Mouse (Mus musculus) E14TG2a.4 (cell line): ENCODE measurements around the gene Lzts3.
A peak's percentile ranks its signal among the peaks of the same experiment; 100 is the strongest.

Experiments
- H3K27me3 ChIP-seq: 2 replicates; pipeline ENCODE4 v1.6.1; 2014; ENCODE audit warnings: low read length, control low read depth; ENCODE audit not compliant: insufficient read depth
- H3K36me3 ChIP-seq: 2 replicates; pipeline ENCODE4 v1.6.1; 2014; ENCODE audit warnings: low read length, control low read depth; ENCODE audit not compliant: insufficient read depth
- H3K4me1 ChIP-seq: replicated peaks from 2 replicates; pipeline ENCODE4 v1.6.1; 2014; ENCODE audit warnings: low read depth, low read length, control low read depth
- H3K4me3 ChIP-seq: replicated peaks from 2 replicates; pipeline ENCODE4 v1.5.1; 2014; ENCODE audit warnings: mild to moderate bottlenecking, low read length
- H3K9me3 ChIP-seq: 2 replicates; pipeline ENCODE4 v1.6.1; 2014; ENCODE audit warnings: low read length, control low read depth
- CTCF ChIP-seq: conservative IDR thresholded peaks from 2 replicates; pipeline ENCODE4 v1.5.1; 2014; ENCODE audit warnings: low read length
- NANOG ChIP-seq: IDR thresholded peaks from 2 replicates; pipeline ENCODE4 v1.6.1; 2014; ENCODE audit warnings: borderline replicate concordance, low read length, mixed read lengths
- POU5F1 ChIP-seq: IDR thresholded peaks from 2 replicates; pipeline ENCODE4 v1.6.1; 2014; ENCODE audit warnings: low read length, borderline replicate concordance

Lzts3 gene

GRCm38 (mm10) chr2:130597601-130598010, 45.0 kb downstream of the Lzts3 start:
- no peak overlapping the region for H3K4me3 ChIP-seq
- no peaks in the 10 kb centered on the region for H3K9me3 ChIP-seq
- H3K27me3 ChIP-seq, result no peaks in the 10 kb centered on the region
- TF ChIP-seq NANOG (no peak), POU5F1 (no peak), CTCF (peak; percentile 78)
- peaks cover 5% of the 10 kb centered on the region; the same call in 1 of the 2 replicates for H3K4me1 ChIP-seq
- H3K36me3 ChIP-seq, result peaks cover 88% of the 10 kb centered on the region

GRCm38 (mm10) chr2:130595596-130595995, 47.0 kb downstream of the Lzts3 start:
- peaks cover 5% of the 10 kb centered on the region; the same call in 1 of the 2 replicates for H3K4me1 ChIP-seq
- H3K9me3 ChIP-seq, result no peaks in the 10 kb centered on the region
- H3K4me3 ChIP-seq, result no peak overlapping the region
- TF ChIP-seq NANOG (no peak), POU5F1 (no peak)
- H3K27me3 ChIP-seq, result no peaks in the 10 kb centered on the region
- H3K36me3 ChIP-seq, result peaks cover 84% of the 10 kb centered on the region

GRCm38 (mm10) chr2:130591016-130591415, 51.6 kb downstream of the Lzts3 start:
- TF ChIP-seq POU5F1, result no peak
- no peak for TF ChIP-seq NANOG
- no peak for TF ChIP-seq CTCF
- H3K4me3 ChIP-seq, result no peak overlapping the region
- no peaks in the 10 kb centered on the region for H3K27me3 ChIP-seq
- H3K36me3 ChIP-seq, result peaks cover 46% of the 10 kb centered on the region
- H3K4me1 ChIP-seq, result peaks cover 31% of the 10 kb centered on the region
- no peaks in the 10 kb centered on the region for H3K9me3 ChIP-seq

- peaks cover 31% of the 10 kb centered on the region for H3K4me1 ChIP-seq
- no peaks in the 10 kb centered on the region for H3K9me3 ChIP-seq
- no peak for TF ChIP-seq POU5F1
- no peak for TF ChIP-seq NANOG
- no peak for TF ChIP-seq CTCF
- 0 out of 2 replicates have a peak, but pooled peaks cover 3% of the 10 kb centered on the region for H3K27me3 ChIP-seq
- H3K4me3 ChIP-seq, result no peak overlapping the region
- H3K36me3 ChIP-seq, result peaks cover 34% of the 10 kb centered on the region
Observed at GRCm38 (mm10) chr2:130589761-130590160, 52.8 kb downstream of the Lzts3 start.

- Histone ChIP-seq H3K4me1 (peaks cover 28% of the 10 kb centered on the region), H3K27me3 (peaks cover 8% of the 10 kb centered on the region), H3K9me3 (no peaks in the 10 kb centered on the region), H3K36me3 (peaks cover 31% of the 10 kb centered on the region), H3K4me3 (no peak overlapping the region)
- TF ChIP-seq POU5F1 (no peak), CTCF (no peak), NANOG (no peak)
Observed at GRCm38 (mm10) chr2:130589157-130589556, 53.4 kb downstream of the Lzts3 start.

- Histone ChIP-seq H3K4me3 (no peak overlapping the region), H3K36me3 (peaks cover 28% of the 10 kb centered on the region), H3K9me3 (no peaks in the 10 kb centered on the region), H3K4me1 (peaks cover 25% of the 10 kb centered on the region), H3K27me3 (peaks cover 14% of the 10 kb centered on the region)
- TF ChIP-seq POU5F1, result no peak
- TF ChIP-seq NANOG, result no peak
- no peak for TF ChIP-seq CTCF
Observed at GRCm38 (mm10) chr2:130588373-130588772, 54.2 kb downstream of the Lzts3 start.

- H3K4me3 ChIP-seq, result no peak overlapping the region
- peaks cover 35% of the 10 kb centered on the region for H3K27me3 ChIP-seq
- TF ChIP-seq POU5F1, result no peak
- TF ChIP-seq CTCF, result no peak
- TF ChIP-seq NANOG, result no peak
- no peaks in the 10 kb centered on the region for H3K9me3 ChIP-seq
- H3K4me1 ChIP-seq, result peaks cover 32% of the 10 kb centered on the region
- peaks cover 10% of the 10 kb centered on the region for H3K36me3 ChIP-seq
Observed at GRCm38 (mm10) chr2:130586016-130586415, 56.6 kb downstream of the Lzts3 start.

- TF ChIP-seq NANOG (no peak), CTCF (no peak), POU5F1 (no peak)
Observed at GRCm38 (mm10) chr2:130583902-130584560, 58.6 kb downstream of the Lzts3 start.

More at GRCm38 (mm10) chr2:130583902-130584560, 58.6 kb downstream of the Lzts3 start:
- peaks cover 55% of the 10 kb centered on the region for H3K27me3 ChIP-seq
- H3K9me3 ChIP-seq, result no peaks in the 10 kb centered on the region
- H3K4me3 ChIP-seq, result no peak overlapping the region
- no peaks in the 10 kb centered on the region for H3K36me3 ChIP-seq
- H3K4me1 ChIP-seq, result peaks cover 30% of the 10 kb centered on the region
